Mouse (Mus musculus): ENCODE data around the gene Slc52a3.
"Not testable (repeated sequence)": the region's sequence is repeated elsewhere in the genome, so short reads cannot be mapped to it uniquely, and the experiment has no call there.

Gene Slc52a3

GRCm38 (mm10) chr2:151973595-151974562 lies 22.4 kb upstream of the Slc52a3 start:
- DNase-seq (ENCODE audit: low spot score) = peak; percentile 62

GRCm38 (mm10) chr2:151975295-151975694 lies 21.0 kb upstream of the Slc52a3 start:
- no peak for DNase-seq (ENCODE audit: low spot score)

GRCm38 (mm10) chr2:151976067-151976466 lies 20.2 kb upstream of the Slc52a3 start:
- DNase-seq (ENCODE audit: low spot score) = no peak

- DNase-seq (ENCODE audit: low spot score) = no peak
Measured at GRCm38 (mm10) chr2:151977689-151978440, 18.4 kb upstream of the Slc52a3 start.

- no peak for DNase-seq (ENCODE audit: low spot score)
Measured at GRCm38 (mm10) chr2:151978494-151978893, 17.8 kb upstream of the Slc52a3 start.

GRCm38 (mm10) chr2:151979470-151980354 lies 16.6 kb upstream of the Slc52a3 start, which contains the start of gene Fam110a:
TSS of gene Fam110a (minus strand) at chr2:151980219.
- DNase-seq (ENCODE audit: low spot score) = peak; percentile 92

- DNase-seq (ENCODE audit: low spot score) = no peak
Measured at GRCm38 (mm10) chr2:151980355-151980693, 16.0 kb upstream of the Slc52a3 start.

GRCm38 (mm10) chr2:151981268-151981667 lies 15.0 kb upstream of the Slc52a3 start:
- no peak for DNase-seq (ENCODE audit: low spot score)

- no peak for DNase-seq (ENCODE audit: low spot score)
Measured at GRCm38 (mm10) chr2:151982476-151982875, 13.8 kb upstream of the Slc52a3 start.

- no peak for DNase-seq (ENCODE audit: low spot score)
Measured at GRCm38 (mm10) chr2:151984019-151984418, 12.3 kb upstream of the Slc52a3 start.

GRCm38 (mm10) chr2:151985426-151986172 lies 10.7 kb upstream of the Slc52a3 start:
- DNase-seq (ENCODE audit: low spot score) = no peak

GRCm38 (mm10) chr2:151986958-151987357 lies 9.4 kb upstream of the Slc52a3 start:
- no peak for DNase-seq (ENCODE audit: low spot score)

GRCm38 (mm10) chr2:151988978-151989377 lies 7.3 kb upstream of the Slc52a3 start:
- DNase-seq (ENCODE audit: low spot score) = no peak

- peak; percentile 63 for DNase-seq (ENCODE audit: low spot score)
Measured at GRCm38 (mm10) chr2:151990985-151991394, 5.3 kb upstream of the Slc52a3 start.

GRCm38 (mm10) chr2:151991446-151991845 lies 4.9 kb upstream of the Slc52a3 start:
- no peak for DNase-seq (ENCODE audit: low spot score)

- peak; percentile 87 for DNase-seq (ENCODE audit: low spot score)
Measured at GRCm38 (mm10) chr2:151994350-151995122, 1.8 kb upstream of the Slc52a3 start.

- not testable (repeated sequence) for DNase-seq (ENCODE audit: low spot score)
Measured at GRCm38 (mm10) chr2:151997190-151997575, 872 bp downstream of the Slc52a3 start.

- no peak for DNase-seq (ENCODE audit: low spot score)
Measured at GRCm38 (mm10) chr2:151997776-151998504, 1.6 kb downstream of the Slc52a3 start.

GRCm38 (mm10) chr2:151998505-151998899 lies 2.2 kb downstream of the Slc52a3 start:
- no peak for DNase-seq (ENCODE audit: low spot score)

GRCm38 (mm10) chr2:151998932-151999331 lies 2.6 kb downstream of the Slc52a3 start:
- no peak for DNase-seq (ENCODE audit: low spot score)

Data from retina, embryonic 14.5 days (tissue).